Mouse (Mus musculus) inflammation-experienced regulatory T-cells, adult 6 months (primary cell): Measurements from ENCODE around the gene Emilin2. TPM values are rescaled to one million over a fixed set of nuclear protein-coding genes. Genes with fewer than 3 reads are reported as not detected.

Source experiments
- polyA plus RNA-seq, 3 experiments: library from polyadenylated mRNA; unstranded; fragments of 100-300 nt; shearing (Covaris generic); gene quantifications; one replicate each; pipeline ENCODE4 v1.2.1; 2017

The Emilin2 gene
- polyA plus RNA-seq, 3 experiments from 2014 or later = 0.08 to 0.21 (median 0.15) TPM

Other genes with a start within 250 kb of the Emilin2 start
- 10 to 100 TPM; 20.6 to 36.6 (median 30.0) TPM for gene Lpin2, start 129.4 kb downstream of the Emilin2 start, polyA plus RNA-seq
- 10 to 100 TPM; 15.5 to 35.0 (median 23.7) TPM for gene Gm4707, start 147.9 kb upstream of the Emilin2 start, polyA plus RNA-seq
- 10 to 100 TPM; 81.6 to 95.6 (median 91.5) TPM for gene Smchd1, start 163.4 kb upstream of the Emilin2 start, polyA plus RNA-seq
- gene Ndc80, start 214.9 kb upstream of the Emilin2 start, polyA plus RNA-seq = 10 to 100 TPM in 1 of 3 experiments, 1 to 10 TPM in 2; 9.1 to 56.4 (median 9.4) TPM
- gene Spdya, start 240.1 kb upstream of the Emilin2 start, polyA plus RNA-seq = 1 to 10 TPM in 1 of 3 experiments, under 1 TPM in 2; 0.40 to 1.1 (median 0.67) TPM